Mouse (Mus musculus) fibroblast of lung, adult 2 months (primary cell): ENCODE measurements around the gene Zfp62.
A peak's percentile ranks its signal among the peaks of the same experiment; 100 is the strongest.

Experiments used
- DNase-seq: peaks from one replicate; pipeline ENCODE4 v3.0.0-alpha.2; 2011; ENCODE audit warnings: low read depth

The Zfp62 gene

GRCm38 (mm10) chr11:49205080-49205590 lies 2.0 kb downstream of the Zfp62 start:
- DNase-seq, result no peak

GRCm38 (mm10) chr11:49207495-49207894 lies 4.4 kb downstream of the Zfp62 start:
- no peak for DNase-seq

GRCm38 (mm10) chr11:49212577-49212976 lies 9.5 kb downstream of the Zfp62 start:
- DNase-seq, result no peak

- DNase-seq, result no peak
Observed at GRCm38 (mm10) chr11:49213505-49213904, 10.4 kb downstream of the Zfp62 start.

GRCm38 (mm10) chr11:49219271-49219670 lies 16.2 kb downstream of the Zfp62 start:
- DNase-seq, result no peak

GRCm38 (mm10) chr11:49224455-49224854 lies 21.4 kb downstream of the Zfp62 start:
- DNase-seq, result no peak

GRCm38 (mm10) chr11:49232781-49233180 lies 29.7 kb downstream of the Zfp62 start:
- no peak for DNase-seq

- peak; percentile 52 for DNase-seq
Observed at GRCm38 (mm10) chr11:49235459-49236207, 32.5 kb downstream of the Zfp62 start.

GRCm38 (mm10) chr11:49236891-49237290 lies 33.8 kb downstream of the Zfp62 start:
- no peak for DNase-seq

- no peak for DNase-seq
Observed at GRCm38 (mm10) chr11:49237532-49237931, 34.4 kb downstream of the Zfp62 start.

GRCm38 (mm10) chr11:49240310-49240709 lies 37.2 kb downstream of the Zfp62 start:
- DNase-seq, result no peak

GRCm38 (mm10) chr11:49240874-49241273 lies 37.8 kb downstream of the Zfp62 start:
- no peak for DNase-seq

- DNase-seq, result no peak
Observed at GRCm38 (mm10) chr11:49241471-49241870, 38.4 kb downstream of the Zfp62 start.

GRCm38 (mm10) chr11:49242944-49243626 lies 40.0 kb downstream of the Zfp62 start:
- peak; percentile 42 for DNase-seq

- peak; percentile 97 for DNase-seq
Observed at GRCm38 (mm10) chr11:49243727-49244594, 40.9 kb downstream of the Zfp62 start, which contains the start of gene Mgat1. Mgat1 (plus strand) TSS chr11:49244191.

- DNase-seq, result no peak
Observed at GRCm38 (mm10) chr11:49244595-49244930, 41.5 kb downstream of the Zfp62 start.

- no peak for DNase-seq
Observed at GRCm38 (mm10) chr11:49245176-49245575, 42.1 kb downstream of the Zfp62 start.

GRCm38 (mm10) chr11:49245634-49246415 lies 42.7 kb downstream of the Zfp62 start:
- DNase-seq, result no peak

- DNase-seq, result no peak
Observed at GRCm38 (mm10) chr11:49246523-49246922, 43.4 kb downstream of the Zfp62 start.

GRCm38 (mm10) chr11:49247255-49247654 lies 44.2 kb downstream of the Zfp62 start:
- no peak for DNase-seq

- DNase-seq, result no peak
Observed at GRCm38 (mm10) chr11:49248226-49248973, 45.3 kb downstream of the Zfp62 start.
